Mouse (Mus musculus) liver, embryonic 11.5 days (tissue): Measurements from ENCODE around the gene C8g. TPM values are rescaled to one million over a fixed set of nuclear protein-coding genes. Genes with fewer than 3 reads are reported as not detected.

Experiments used
- ATAC-seq: fragments of 200-750 bp; cut with Nextera tagmentation; replicated peaks from 2 replicates; pipeline ENCODE4 v1.8.0; 2017; ENCODE audit warnings: moderate number of reproducible peaks, mild to moderate bottlenecking, moderate TSS enrichment, moderate library complexity; ENCODE audit not compliant: low FRiP score
- DNase-seq: peaks from one replicate; pipeline ENCODE4 v3.0.0-alpha.2; 2017; ENCODE audit warnings: low spot score
- H3K27ac ChIP-seq: fragments of 300-500 bp; sonication (generic); 2 replicates; pipeline ENCODE4 v1.5.1; 2014; ENCODE audit warnings: mild to moderate bottlenecking, low read depth, low read length, control low read depth
- H3K27me3 ChIP-seq: fragments of 300-500 bp; sonication (generic); replicated peaks from 2 replicates; pipeline ENCODE4 v1.6.1; 2014; ENCODE audit warnings: low read length, mixed read lengths; ENCODE audit not compliant: control insufficient read depth, insufficient read depth
- H3K36me3 ChIP-seq: fragments of 300-500 bp; sonication (generic); 2 replicates; pipeline ENCODE4 v1.6.1; 2014; ENCODE audit warnings: mild to moderate bottlenecking, low read length, moderate library complexity, mixed read lengths; ENCODE audit not compliant: control insufficient read depth, insufficient read depth
- H3K4me1 ChIP-seq: fragments of 300-500 bp; sonication (generic); replicated peaks from 2 replicates; pipeline ENCODE4 v1.6.1; 2014; ENCODE audit warnings: low read length, mixed read lengths; ENCODE audit not compliant: control insufficient read depth, insufficient read depth
- H3K4me2 ChIP-seq: fragments of 300-500 bp; sonication (generic); 2 replicates; pipeline ENCODE4 v1.6.1; 2014; ENCODE audit warnings: mild to moderate bottlenecking, control low read depth, moderate library complexity
- H3K4me3 ChIP-seq: fragments of 300-500 bp; sonication (generic); 2 replicates; pipeline ENCODE4 v1.5.1; 2014; ENCODE audit warnings: low read depth, low read length, control low read depth
- H3K9ac ChIP-seq: fragments of 300-500 bp; sonication (generic); 2 replicates; pipeline ENCODE4 v1.6.1; 2014; ENCODE audit warnings: low read depth, low read length, control low read depth
- H3K9me3 ChIP-seq: fragments of 300-500 bp; sonication (generic); 2 replicates; pipeline ENCODE4 v1.6.1; 2016; ENCODE audit warnings: low read length, inconsistent platforms, mixed read lengths; ENCODE audit not compliant: control insufficient read depth
- WGBS: fragments of 180-500 bp; shearing (Covaris S2); extraction: QIAGEN DNeasy Blood & Tissue Kit; methylation state at CpG from one replicate; pipeline ENCODE4 v1.1.7; 2014; 5-methylcytosine and 5-hydroxymethylcytosine counted together
- polyA plus RNA-seq: library from polyadenylated mRNA; unstranded; fragments of >200 nt; fragmentation: Nextera tagmentation; extraction: Ambion mirVana; gene quantifications from 2 replicates; pipeline ENCODE4 v1.2.1, GENCODE M21; 2014

Gene C8g
- polyA plus RNA-seq, 1 experiment from 2014 or later, result 16.8 TPM

DNA sequence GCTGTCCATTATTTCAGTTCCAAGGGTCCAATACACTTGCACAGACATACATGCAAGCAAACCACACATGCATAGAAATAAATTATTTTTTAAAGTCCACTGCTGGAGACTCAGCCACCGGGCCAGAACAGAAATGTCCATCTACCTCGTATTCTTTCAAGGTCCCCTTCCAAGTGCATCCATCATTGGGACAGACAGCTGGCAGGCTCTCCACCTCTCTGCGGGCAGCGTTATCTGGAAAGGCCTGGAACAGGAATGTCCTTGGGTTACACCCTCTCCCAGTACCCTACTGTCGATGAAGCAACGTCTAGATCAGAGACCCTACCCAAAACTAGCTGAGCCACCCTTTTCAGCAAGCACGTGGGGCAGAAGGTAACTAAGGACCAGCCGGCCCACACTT lies 35.0 kb upstream of the C8g start:
- Histone ChIP-seq H3K36me3 (peaks cover 19% of the 10 kb centered on the region; the same call in 1 of the 2 replicates), H3K9ac (no peak overlapping the region), H3K4me3 (no peak overlapping the region), H3K27ac (no peak overlapping the region), H3K9me3 (no peaks in the 10 kb centered on the region), H3K4me1 (no peaks in the 10 kb centered on the region), H3K4me2 (no peak overlapping the region), H3K27me3 (no peaks in the 10 kb centered on the region)
- DNase-seq, result no peak
- 84% methylated on average over 8 of the region's 8 CpGs for WGBS
- ATAC-seq, result no peak

- ATAC-seq (no peak), DNase-seq (no peak)
- H3K27ac ChIP-seq, result no peak overlapping the region
- H3K4me3 ChIP-seq, result no peak overlapping the region
- peaks cover 24% of the 10 kb centered on the region for H3K36me3 ChIP-seq
- no peak overlapping the region for H3K4me2 ChIP-seq
- H3K27me3 ChIP-seq, result no peaks in the 10 kb centered on the region
- WGBS, result 96% methylated on average over 2 of the region's 2 CpGs
- no peak overlapping the region for H3K9ac ChIP-seq
- no peaks in the 10 kb centered on the region for H3K4me1 ChIP-seq
- no peaks in the 10 kb centered on the region for H3K9me3 ChIP-seq
Measured at GRCm38 (mm10) chr2:25534866-25535182, 33.3 kb upstream of the C8g start.

DNA sequence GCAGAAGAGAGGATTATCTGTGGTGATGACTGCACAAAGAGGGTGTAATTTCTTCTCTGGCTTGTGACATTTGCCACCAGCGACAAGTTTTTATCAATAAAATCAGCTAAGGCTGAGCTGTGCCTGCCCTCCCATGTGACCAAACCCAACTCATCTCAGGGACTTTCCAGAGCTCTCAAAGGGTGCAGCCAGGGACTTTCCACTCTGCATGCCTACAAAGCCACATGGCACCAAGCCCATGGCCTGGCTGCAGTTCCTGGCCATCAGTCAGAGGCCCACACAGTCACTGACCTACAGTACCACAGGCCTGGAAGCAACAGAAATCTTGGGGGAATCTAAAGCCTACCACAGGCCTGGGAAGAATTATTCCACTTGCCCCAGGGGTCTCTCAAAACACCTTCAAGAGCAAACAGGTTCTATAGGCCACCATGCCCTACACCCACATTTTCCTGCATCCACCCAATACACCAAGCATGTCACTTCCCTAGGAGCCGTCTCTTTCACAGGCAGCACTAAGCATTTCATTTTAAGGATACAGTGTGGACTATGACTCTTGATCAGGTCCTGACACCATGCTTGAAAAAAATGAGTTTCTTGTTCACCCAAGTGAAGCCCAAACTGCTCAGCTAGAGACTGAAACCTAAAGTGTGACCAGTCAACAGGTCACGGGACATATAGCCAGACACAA lies 32.8 kb upstream of the C8g start:
- Histone ChIP-seq H3K9ac (no peak overlapping the region), H3K27me3 (no peaks in the 10 kb centered on the region), H3K4me1 (no peaks in the 10 kb centered on the region), H3K36me3 (peaks cover 24% of the 10 kb centered on the region), H3K27ac (no peak overlapping the region), H3K4me3 (no peak overlapping the region), H3K4me2 (no peak overlapping the region), H3K9me3 (no peaks in the 10 kb centered on the region)
- no peak for ATAC-seq
- DNase-seq, result no peak
- 81% methylated on average over 3 of the region's 3 CpGs for WGBS

DNA sequence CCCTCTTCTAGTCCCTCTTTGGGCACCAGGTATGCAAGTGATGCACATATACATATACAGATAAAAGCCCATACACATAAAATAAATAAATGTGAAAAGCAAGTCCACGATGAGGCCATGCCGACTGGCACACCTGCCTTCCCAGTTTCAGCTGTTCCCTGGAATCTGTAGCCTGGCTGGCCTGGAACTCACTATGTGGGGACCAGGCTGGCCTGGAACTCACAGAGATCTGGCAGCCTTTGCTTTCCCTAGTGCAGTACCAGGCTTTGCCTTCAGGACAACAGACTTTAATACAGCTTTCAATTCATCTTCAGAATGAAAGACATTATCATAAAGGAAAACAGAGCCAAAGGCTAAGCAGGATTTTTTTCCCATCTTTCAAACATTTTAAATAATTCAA lies 32.2 kb upstream of the C8g start:
- WGBS, result 90% methylated on average over 2 of the region's 2 CpGs
- H3K36me3 ChIP-seq, result peaks cover 30% of the 10 kb centered on the region

GRCm38 (mm10) chr2:25526510-25527302 lies 25.2 kb upstream of the C8g start:
- Histone ChIP-seq H3K27me3 (no peaks in the 10 kb centered on the region), H3K9me3 (no peaks in the 10 kb centered on the region), H3K36me3 (peaks cover 67% of the 10 kb centered on the region), H3K4me2 (no peak overlapping the region), H3K27ac (no peak overlapping the region), H3K4me3 (no peak overlapping the region), H3K4me1 (no peaks in the 10 kb centered on the region), H3K9ac (no peak overlapping the region)
- 83% methylated on average over 9 of the region's 9 CpGs for WGBS
- no peak for DNase-seq
- no peak for ATAC-seq

More for the DNA sequence above, 32.2 kb upstream of the C8g start:
- Histone ChIP-seq H3K9ac (no peak overlapping the region), H3K4me2 (no peak overlapping the region), H3K27me3 (no peaks in the 10 kb centered on the region), H3K4me3 (no peak overlapping the region), H3K9me3 (no peaks in the 10 kb centered on the region), H3K27ac (no peak overlapping the region), H3K4me1 (no peaks in the 10 kb centered on the region)
- ATAC-seq, result no peak
- no peak for DNase-seq

- no peak overlapping the region for H3K9ac ChIP-seq
- WGBS, result 77% methylated on average over 3 of the region's 3 CpGs
- H3K27ac ChIP-seq, result no peak overlapping the region
- H3K27me3 ChIP-seq, result no peaks in the 10 kb centered on the region
- ATAC-seq, result no peak
- no peaks in the 10 kb centered on the region; the same call in 1 of the 2 replicates for H3K36me3 ChIP-seq
- no peaks in the 10 kb centered on the region for H3K9me3 ChIP-seq
- no peak for DNase-seq
- no peak overlapping the region for H3K4me3 ChIP-seq
- no peaks in the 10 kb centered on the region for H3K4me1 ChIP-seq
- H3K4me2 ChIP-seq, result no peak overlapping the region
Measured at GRCm38 (mm10) chr2:25509912-25510311, 8.4 kb upstream of the C8g start.

DNA sequence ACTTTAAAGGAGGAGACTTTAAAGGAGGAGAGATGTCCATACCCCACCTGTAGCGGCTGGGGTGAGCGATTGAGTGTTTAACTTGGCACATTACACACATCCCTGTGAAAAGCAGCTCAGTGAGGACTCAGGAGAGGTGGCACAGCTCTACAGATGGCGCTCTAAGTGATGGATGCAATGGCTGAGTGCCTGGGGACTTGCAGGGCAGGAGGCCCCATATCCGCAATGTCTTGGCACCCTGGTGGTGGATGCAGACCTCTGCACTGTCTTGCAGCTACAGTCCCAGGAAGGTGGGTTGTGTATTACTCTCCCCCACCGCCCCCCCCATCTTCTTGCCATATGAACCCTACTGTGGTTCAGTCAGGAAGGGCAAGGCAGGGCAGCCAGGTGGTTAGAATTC lies 5.4 kb upstream of the C8g start:
- H3K4me1 ChIP-seq, result peaks cover 16% of the 10 kb centered on the region
- no peak for ATAC-seq
- H3K27me3 ChIP-seq, result no peaks in the 10 kb centered on the region
- H3K9me3 ChIP-seq, result no peaks in the 10 kb centered on the region
- DNase-seq, result no peak
- H3K36me3 ChIP-seq, result peaks cover 7% of the 10 kb centered on the region
- H3K27ac ChIP-seq, result no peak overlapping the region
- no peak overlapping the region for H3K4me2 ChIP-seq
- no peak overlapping the region for H3K9ac ChIP-seq
- no peak overlapping the region for H3K4me3 ChIP-seq
- WGBS, result 44% methylated on average over 5 of the region's 5 CpGs

- Histone ChIP-seq H3K9me3 (no peaks in the 10 kb centered on the region), H3K4me1 (peaks cover 23% of the 10 kb centered on the region), H3K27ac (no peak overlapping the region), H3K4me2 (no peak overlapping the region), H3K4me3 (no peak overlapping the region), H3K27me3 (no peaks in the 10 kb centered on the region), H3K9ac (no peak overlapping the region), H3K36me3 (peaks cover 7% of the 10 kb centered on the region)
- no peak for ATAC-seq
- DNase-seq, result no peak
- WGBS, result 92% methylated on average over 4 of the region's 4 CpGs
Measured at GRCm38 (mm10) chr2:25505860-25506259, 4.3 kb upstream of the C8g start.

- H3K27ac ChIP-seq, result no peak overlapping the region
- DNase-seq, result no peak
- H3K4me3 ChIP-seq, result no peak overlapping the region
- no peaks in the 10 kb centered on the region for H3K27me3 ChIP-seq
- peaks cover 25% of the 10 kb centered on the region for H3K4me1 ChIP-seq
- peaks cover 7% of the 10 kb centered on the region for H3K36me3 ChIP-seq
- H3K4me2 ChIP-seq, result no peak overlapping the region
- 71% methylated on average over 1 of the region's 1 CpGs for whole genome bisulfite sequencing
- no peaks in the 10 kb centered on the region for H3K9me3 ChIP-seq
- ATAC-seq, result no peak
- no peak overlapping the region for H3K9ac ChIP-seq
Measured at GRCm38 (mm10) chr2:25505000-25505399, 3.5 kb upstream of the C8g start.
